Mouse (Mus musculus): ENCODE data around the gene Aox3. TPM values are rescaled to one million over a fixed set of nuclear protein-coding genes. Genes with fewer than 3 reads are reported as not detected.

The Aox3 gene
- polyA plus RNA-seq, 1 experiment: 0.03 TPM

GRCm38 (mm10) chr1:58072416-58072815 is 40.5 kb upstream of the Aox3 start:
- WGBS: 64% methylated on average over 2 of the region's 2 CpGs
- Histone ChIP-seq H3K4me3 (ENCODE audit: low read depth, low read length) (no peak overlapping the region), H3K4me1 (ENCODE audit: control insufficient read depth, insufficient read depth, insufficient read length, low read length) (no peaks in the 10 kb centered on the region), H3K27ac (ENCODE audit: insufficient read depth, low read depth, low read length) (no peak overlapping the region), H3K27me3 (ENCODE audit: control insufficient read depth, insufficient read depth, low read length) (no peaks in the 10 kb centered on the region), H3K36me3 (ENCODE audit: control insufficient read depth, insufficient read depth, low read length) (no peaks in the 10 kb centered on the region)
- TF ChIP-seq CTCF (IDR thresholded peaks at IDR 0.05; ENCODE audit: extremely low read depth, insufficient read length, insufficient replicate concordance, low read depth, low read length): no peak
- no peak for TF ChIP-seq POLR2A (IDR thresholded peaks at IDR 0.05; ENCODE audit: low read depth, low read length)

DNA sequence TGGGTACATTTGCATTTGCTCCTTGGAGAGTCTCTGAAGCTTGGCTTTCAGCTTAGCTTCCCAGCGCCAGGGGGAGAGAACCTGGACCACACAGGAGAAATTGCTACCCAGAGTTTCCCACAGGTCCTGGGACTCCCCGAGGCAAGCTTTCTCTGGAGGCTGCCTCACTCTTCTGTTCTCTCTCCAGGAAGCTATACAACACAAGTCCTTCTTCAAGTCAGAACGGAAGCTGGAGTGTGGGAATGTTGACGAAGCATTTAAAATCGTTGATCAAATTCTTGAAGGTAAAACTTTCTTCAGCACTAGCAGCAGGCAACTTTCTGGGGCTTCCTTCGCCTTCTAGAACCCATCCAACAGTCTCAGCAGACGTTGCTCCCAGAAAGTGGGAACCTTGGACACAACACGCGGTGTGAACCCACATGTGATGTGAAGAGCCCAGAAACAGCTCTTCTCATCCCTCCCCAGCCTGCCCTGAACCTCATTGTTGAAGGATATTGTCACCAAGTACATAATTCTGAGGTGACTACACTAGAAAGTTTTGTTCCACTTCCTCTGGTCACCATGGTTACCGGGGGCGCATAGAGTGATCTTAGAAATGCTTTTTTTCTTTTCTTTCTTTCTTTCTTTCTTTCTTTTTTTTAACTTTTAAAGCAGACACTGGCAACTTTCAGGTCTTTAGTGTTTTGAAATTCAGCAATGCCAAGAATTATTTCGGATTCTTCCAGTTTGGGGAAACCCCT is 39.8 kb upstream of the Aox3 start:
- no peaks in the 10 kb centered on the region for H3K36me3 ChIP-seq (ENCODE audit: control insufficient read depth, insufficient read depth, low read length)
- no peak for TF ChIP-seq POLR2A (IDR thresholded peaks at IDR 0.05; ENCODE audit: low read depth, low read length)
- TF ChIP-seq CTCF (IDR thresholded peaks at IDR 0.05; ENCODE audit: extremely low read depth, insufficient read length, insufficient replicate concordance, low read depth, low read length): no peak

GRCm38 (mm10) chr1:58074266-58074665 is 38.7 kb upstream of the Aox3 start:
- WGBS: 91% methylated on average over 2 of the region's 2 CpGs
- Histone ChIP-seq H3K4me1 (ENCODE audit: control insufficient read depth, insufficient read depth, insufficient read length, low read length) (no peaks in the 10 kb centered on the region), H3K36me3 (ENCODE audit: control insufficient read depth, insufficient read depth, low read length) (no peaks in the 10 kb centered on the region), H3K27me3 (ENCODE audit: control insufficient read depth, insufficient read depth, low read length) (no peaks in the 10 kb centered on the region), H3K4me3 (ENCODE audit: low read depth, low read length) (no peak overlapping the region), H3K27ac (ENCODE audit: insufficient read depth, low read depth, low read length) (no peak overlapping the region)
- TF ChIP-seq POLR2A (IDR thresholded peaks at IDR 0.05; ENCODE audit: low read depth, low read length) (no peak), CTCF (IDR thresholded peaks at IDR 0.05; ENCODE audit: extremely low read depth, insufficient read length, insufficient replicate concordance, low read depth, low read length) (no peak)

More for the DNA sequence above, 39.8 kb upstream of the Aox3 start:
- H3K4me3 ChIP-seq (ENCODE audit: low read depth, low read length): no peak overlapping the region
- WGBS: 68% methylated on average over 12 of the region's 12 CpGs
- no peak overlapping the region for H3K27ac ChIP-seq (ENCODE audit: insufficient read depth, low read depth, low read length)
- no peaks in the 10 kb centered on the region for H3K4me1 ChIP-seq (ENCODE audit: control insufficient read depth, insufficient read depth, insufficient read length, low read length)
- no peaks in the 10 kb centered on the region for H3K27me3 ChIP-seq (ENCODE audit: control insufficient read depth, insufficient read depth, low read length)

GRCm38 (mm10) chr1:58077882-58078281 is 35.0 kb upstream of the Aox3 start:
- Histone ChIP-seq H3K4me1 (ENCODE audit: control insufficient read depth, insufficient read depth, insufficient read length, low read length) (no peaks in the 10 kb centered on the region), H3K27ac (ENCODE audit: insufficient read depth, low read depth, low read length) (no peak overlapping the region), H3K4me3 (ENCODE audit: low read depth, low read length) (no peak overlapping the region), H3K27me3 (ENCODE audit: control insufficient read depth, insufficient read depth, low read length) (no peaks in the 10 kb centered on the region), H3K36me3 (ENCODE audit: control insufficient read depth, insufficient read depth, low read length) (no peaks in the 10 kb centered on the region)
- no peak for TF ChIP-seq POLR2A (IDR thresholded peaks at IDR 0.05; ENCODE audit: low read depth, low read length)
- TF ChIP-seq CTCF (IDR thresholded peaks at IDR 0.05; ENCODE audit: extremely low read depth, insufficient read length, insufficient replicate concordance, low read depth, low read length): no peak

DNA sequence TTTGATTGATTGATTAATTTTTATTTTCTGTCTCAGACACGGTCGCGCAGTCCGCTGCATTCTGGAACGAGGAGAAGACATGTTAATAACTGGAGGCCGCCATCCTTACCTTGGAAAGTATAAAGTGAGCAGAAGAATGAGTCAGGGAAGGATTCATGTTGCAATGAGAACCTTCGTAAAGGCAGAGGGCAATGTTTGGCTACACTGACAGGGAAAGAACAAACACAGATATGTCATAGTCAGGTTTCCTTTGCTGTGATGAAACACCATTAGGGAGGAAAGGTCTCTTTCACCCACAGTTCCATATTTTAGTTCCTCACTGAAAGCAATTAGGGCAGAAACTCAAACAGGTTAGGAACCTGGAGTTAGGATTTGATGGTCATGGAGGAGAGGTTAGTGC is 34.5 kb upstream of the Aox3 start:
- WGBS: 80% methylated on average over 7 of the region's 7 CpGs
- H3K27me3 ChIP-seq (ENCODE audit: control insufficient read depth, insufficient read depth, low read length): no peaks in the 10 kb centered on the region
- H3K4me1 ChIP-seq (ENCODE audit: control insufficient read depth, insufficient read depth, insufficient read length, low read length): no peaks in the 10 kb centered on the region
- H3K4me3 ChIP-seq (ENCODE audit: low read depth, low read length): no peak overlapping the region
- TF ChIP-seq POLR2A (IDR thresholded peaks at IDR 0.05; ENCODE audit: low read depth, low read length): no peak
- TF ChIP-seq CTCF (IDR thresholded peaks at IDR 0.05; ENCODE audit: extremely low read depth, insufficient read length, insufficient replicate concordance, low read depth, low read length): no peak
- H3K27ac ChIP-seq (ENCODE audit: insufficient read depth, low read depth, low read length): no peak overlapping the region
- H3K36me3 ChIP-seq (ENCODE audit: control insufficient read depth, insufficient read depth, low read length): no peaks in the 10 kb centered on the region

DNA sequence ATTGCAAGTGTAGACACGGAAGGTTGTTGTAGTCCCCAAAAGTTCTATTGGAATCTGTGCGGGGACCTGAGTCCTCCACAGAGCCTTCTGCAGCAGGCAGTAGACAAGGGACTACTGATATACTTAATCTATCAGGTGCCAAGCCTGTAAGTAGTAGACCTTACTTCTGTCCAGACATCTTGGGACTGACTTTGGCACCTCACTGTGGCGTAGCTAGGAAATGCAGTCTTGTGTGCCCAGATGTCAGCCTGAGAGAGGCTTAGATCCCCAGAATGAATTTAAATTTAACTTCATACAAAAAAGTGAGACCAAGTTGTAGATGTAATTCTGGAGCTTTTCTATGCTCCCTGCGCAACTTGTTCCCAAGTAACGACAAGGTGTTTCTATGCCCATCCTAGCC is 33.2 kb upstream of the Aox3 start:
- 92% methylated on average over 5 of the region's 5 CpGs for WGBS
- Histone ChIP-seq H3K4me1 (ENCODE audit: control insufficient read depth, insufficient read depth, insufficient read length, low read length) (no peaks in the 10 kb centered on the region), H3K27ac (ENCODE audit: insufficient read depth, low read depth, low read length) (no peak overlapping the region), H3K4me3 (ENCODE audit: low read depth, low read length) (no peak overlapping the region), H3K27me3 (ENCODE audit: control insufficient read depth, insufficient read depth, low read length) (no peaks in the 10 kb centered on the region), H3K36me3 (ENCODE audit: control insufficient read depth, insufficient read depth, low read length) (no peaks in the 10 kb centered on the region)
- no peak for TF ChIP-seq POLR2A (IDR thresholded peaks at IDR 0.05; ENCODE audit: low read depth, low read length)
- TF ChIP-seq CTCF (IDR thresholded peaks at IDR 0.05; ENCODE audit: extremely low read depth, insufficient read length, insufficient replicate concordance, low read depth, low read length): no peak

DNA sequence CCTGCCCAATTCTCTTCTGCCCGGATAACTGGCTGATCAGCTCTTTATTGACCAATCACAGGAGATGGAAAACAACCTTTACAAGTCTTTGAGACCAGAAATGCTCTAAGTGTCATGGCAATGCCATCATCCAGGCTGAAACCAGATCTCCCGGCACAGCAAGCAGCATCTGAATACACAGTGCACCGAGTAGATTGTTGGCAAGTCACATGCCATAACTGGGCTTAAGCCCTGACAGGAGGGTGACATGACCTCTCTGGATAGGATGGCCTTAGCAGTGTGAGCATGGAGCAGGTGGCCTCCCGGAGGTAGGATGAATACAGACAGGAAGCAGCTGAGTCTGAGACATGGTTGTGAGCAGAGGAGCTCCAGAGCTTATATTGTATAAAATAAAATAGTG is 32.5 kb upstream of the Aox3 start:
- TF ChIP-seq POLR2A (IDR thresholded peaks at IDR 0.05; ENCODE audit: low read depth, low read length) (no peak), CTCF (IDR thresholded peaks at IDR 0.05; ENCODE audit: extremely low read depth, insufficient read length, insufficient replicate concordance, low read depth, low read length) (no peak)
- H3K4me1 ChIP-seq (ENCODE audit: control insufficient read depth, insufficient read depth, insufficient read length, low read length): no peaks in the 10 kb centered on the region
- no peaks in the 10 kb centered on the region for H3K36me3 ChIP-seq (ENCODE audit: control insufficient read depth, insufficient read depth, low read length)
- WGBS: 85% methylated on average over 4 of the region's 4 CpGs
- no peak overlapping the region for H3K4me3 ChIP-seq (ENCODE audit: low read depth, low read length)
- no peak overlapping the region for H3K27ac ChIP-seq (ENCODE audit: insufficient read depth, low read depth, low read length)
- H3K27me3 ChIP-seq (ENCODE audit: control insufficient read depth, insufficient read depth, low read length): no peaks in the 10 kb centered on the region

All from small intestine, adult 2 months (tissue).